ENCODE assay signal across 15 mouse cellular contexts in genomic region chr6:114408278-114408677, GRCm38 (mm10). TPM values are rescaled to one million over a fixed set of nuclear protein-coding genes. Genes with fewer than 3 reads are reported as not detected.
DNase-seq lines count a peak whose midpoint lies in the region; ATAC-seq and TF ChIP-seq lines count a peak whose summit lies in the region.
"Had no signal": no experiment of that assay in that cellular context is flagged by ENCODE, and none has a peak within 500 bp of the region (broad histone marks: within the 10 kb centered on the region; RNA-seq: fewer than 3 reads in every experiment).

No protein-coding gene starts in this region.

- no peaks in the 10 kb centered on the region for H3K27me3 ChIP-seq in hindbrain, embryonic 15.5 days
- peaks cover 3% of the 10 kb centered on the region; the same call in 1 of the 2 replicates for H3K27me3 ChIP-seq in hindbrain, embryonic 10.5 days (ENCODE audit: insufficient read depth, poor library complexity, severe bottlenecking)
- 0 out of 2 replicates have a peak, but pooled peaks cover 8% of the 10 kb centered on the region for H3K27me3 ChIP-seq in neural tube, embryonic 12.5 days (replicated peaks)
- H3K27me3 ChIP-seq in neural tube, embryonic 15.5 days (replicated peaks): no peaks in the 10 kb centered on the region
- H3K27me3 ChIP-seq in stomach, postnatal 0 days (ENCODE audit: control insufficient read depth, insufficient read depth, low read length): no peaks in the 10 kb centered on the region
- H3K27me3 ChIP-seq: liver, embryonic 15.5 days had no signal

- H3K9ac ChIP-seq in hindbrain, embryonic 15.5 days: no peak overlapping the region
- H3K9ac ChIP-seq in neural tube, embryonic 12.5 days: no peak overlapping the region
- no peak overlapping the region for H3K9ac ChIP-seq in neural tube, embryonic 15.5 days (replicated peaks)
- no peak overlapping the region for H3K9ac ChIP-seq in stomach, postnatal 0 days (ENCODE audit: low read length)
- H3K9ac ChIP-seq: liver, embryonic 15.5 days had no signal

- DNase-seq in adrenal gland, postnatal 14 days: peak; percentile 39
- DNase-seq in adrenal gland, postnatal 4 days (ENCODE audit: low spot score in 2 of 2): no peak
- no peak for DNase-seq in hindbrain, embryonic 10.5 days (ENCODE audit: low spot score)
- peak; percentile 54 for DNase-seq in stomach, postnatal 0 days (ENCODE audit: low spot score)
- no peak for DNase-seq in thymus, postnatal 14 days
- DNase-seq: cerebellum, adult 18-20 months; gastrocnemius, postnatal 10 days; right cerebral cortex, adult 18-20 months; thymus, postnatal 36 days had no signal

- TF ChIP-seq CTCF in stomach, postnatal 0 days (IDR thresholded peaks at IDR 0.05; ENCODE audit: low read depth): peak; percentile 46

- 0 out of 2 replicates have a peak, but pooled peaks have one; percentile 15 for ATAC-seq in hindbrain, embryonic 15.5 days (ENCODE audit: low FRiP score, low read depth)
- ATAC-seq in neural tube, embryonic 12.5 days (ENCODE audit: low FRiP score, low read depth): 0 out of 2 replicates have a peak, but pooled peaks have one; percentile 44
- ATAC-seq in neural tube, embryonic 15.5 days (ENCODE audit: low FRiP score): no peak
- peak; percentile 68; the same call in 1 of the 2 replicates for ATAC-seq in stomach, postnatal 0 days (ENCODE audit: low FRiP score, low TSS enrichment)

- no peaks in the 10 kb centered on the region for H3K9me3 ChIP-seq in hindbrain, embryonic 15.5 days
- H3K9me3 ChIP-seq in hindbrain, embryonic 10.5 days: no peaks in the 10 kb centered on the region
- H3K9me3 ChIP-seq in neural tube, embryonic 12.5 days: no peaks in the 10 kb centered on the region
- H3K9me3 ChIP-seq in neural tube, embryonic 15.5 days (replicated peaks): no peaks in the 10 kb centered on the region
- no peaks in the 10 kb centered on the region for H3K9me3 ChIP-seq in stomach, postnatal 0 days (ENCODE audit: control insufficient read depth, low read length)
- H3K9me3 ChIP-seq: liver, embryonic 15.5 days; megakaryocyte, embryonic 14.5 days had no signal

- H3K36me3 ChIP-seq in hindbrain, embryonic 15.5 days: no peaks in the 10 kb centered on the region
- no peaks in the 10 kb centered on the region for H3K36me3 ChIP-seq in hindbrain, embryonic 10.5 days
- H3K36me3 ChIP-seq in neural tube, embryonic 12.5 days: no peaks in the 10 kb centered on the region
- no peaks in the 10 kb centered on the region for H3K36me3 ChIP-seq in neural tube, embryonic 15.5 days
- no peaks in the 10 kb centered on the region for H3K36me3 ChIP-seq in stomach, postnatal 0 days (ENCODE audit: control insufficient read depth, insufficient read depth, low read length)
- H3K36me3 ChIP-seq: liver, embryonic 15.5 days had no signal

- no peak for TF ChIP-seq EP300 in stomach, postnatal 0 days (optimal IDR thresholded peaks at IDR 0.05)

- WGBS in hindbrain, embryonic 15.5 days: 46% methylated on average over 17 of the region's 17 CpGs
- 55% methylated on average over 17 of the region's 17 CpGs for WGBS in hindbrain, embryonic 10.5 days
- 52% methylated on average over 17 of the region's 17 CpGs for WGBS in neural tube, embryonic 12.5 days
- 50% methylated on average over 17 of the region's 17 CpGs for WGBS in neural tube, embryonic 15.5 days
- WGBS in stomach, postnatal 0 days: 29% methylated on average over 17 of the region's 17 CpGs

- no peak overlapping the region for H3K4me2 ChIP-seq in hindbrain, embryonic 15.5 days
- H3K4me2 ChIP-seq in neural tube, embryonic 12.5 days (replicated peaks): no peak overlapping the region
- no peak overlapping the region for H3K4me2 ChIP-seq in neural tube, embryonic 15.5 days
- H3K4me2 ChIP-seq in stomach, postnatal 0 days (replicated peaks; ENCODE audit: low read depth): no peak overlapping the region
- H3K4me2 ChIP-seq: liver, embryonic 15.5 days had no signal

- peaks cover 17% of the 10 kb centered on the region for H3K4me1 ChIP-seq in hindbrain, embryonic 15.5 days (replicated peaks)
- H3K4me1 ChIP-seq in hindbrain, embryonic 10.5 days (replicated peaks): 0 out of 2 replicates have a peak, but pooled peaks cover 7% of the 10 kb centered on the region
- H3K4me1 ChIP-seq in neural tube, embryonic 12.5 days: no peaks in the 10 kb centered on the region
- H3K4me1 ChIP-seq in neural tube, embryonic 15.5 days: peaks cover 10% of the 10 kb centered on the region; the same call in 1 of the 2 replicates
- H3K4me1 ChIP-seq in stomach, postnatal 0 days (replicated peaks; ENCODE audit: control insufficient read depth, insufficient read depth): no peaks in the 10 kb centered on the region
- H3K4me1 ChIP-seq: liver, embryonic 15.5 days; megakaryocyte, embryonic 14.5 days had no signal

- H3K27ac ChIP-seq in hindbrain, embryonic 15.5 days (replicated peaks): no peak overlapping the region
- H3K27ac ChIP-seq in hindbrain, embryonic 10.5 days: no peak overlapping the region
- H3K27ac ChIP-seq in neural tube, embryonic 12.5 days: no peak overlapping the region
- H3K27ac ChIP-seq in neural tube, embryonic 15.5 days (replicated peaks): no peak overlapping the region
- no peak overlapping the region for H3K27ac ChIP-seq in stomach, postnatal 0 days (replicated peaks)
- H3K27ac ChIP-seq: liver, embryonic 15.5 days had no signal

- no peak overlapping the region for H3K4me3 ChIP-seq in hindbrain, embryonic 15.5 days
- no peak overlapping the region for H3K4me3 ChIP-seq in hindbrain, embryonic 10.5 days
- no peak overlapping the region for H3K4me3 ChIP-seq in neural tube, embryonic 12.5 days
- H3K4me3 ChIP-seq in neural tube, embryonic 15.5 days (replicated peaks): no peak overlapping the region
- no peak overlapping the region for H3K4me3 ChIP-seq in stomach, postnatal 0 days (ENCODE audit: low read depth, low read length)
- H3K4me3 ChIP-seq: liver, embryonic 15.5 days; megakaryocyte, embryonic 14.5 days had no signal

RNA-seq across cellular contexts. Expression of gene Hrh1, which starts 10.5 kb away (rescaled TPM):
- total RNA-seq in adrenal gland, postnatal 14 days (2021): 1.2 and 1.5 TPM in 2 replicates
- 1 to 10 TPM; 1.2 to 2.1 TPM for total RNA-seq in adrenal gland, postnatal 4 days (2021)
- polyA plus RNA-seq in hindbrain, embryonic 15.5 days (2015; fragmentation: Nextera tagmentation; extraction: Ambion mirVana): 1.0 and 1.4 TPM in 2 replicates
- polyA plus RNA-seq in hindbrain, embryonic 10.5 days (2016; fragmentation: Nextera tagmentation; extraction: Ambion mirVana): 0.16 and 0.22 TPM in 2 replicates
- polyA plus RNA-seq in neural tube, embryonic 12.5 days (2016; fragmentation: Nextera tagmentation; extraction: Ambion mirVana): 0.18 and 0.24 TPM in 2 replicates
- polyA plus RNA-seq in neural tube, embryonic 15.5 days (2015; fragmentation: Nextera tagmentation; extraction: Ambion mirVana): 0.59 and 0.95 TPM in 2 replicates
- 0.06 TPM in 2 replicates for polyA plus RNA-seq in stomach, postnatal 0 days (2015; fragmentation: Nextera tagmentation; extraction: Ambion mirVana)
- total RNA-seq: MEL had no signal

Comparison
In these comparisons a context has a peak if more than half of its experiments do, and no peak if none do; other contexts are left out.
1. DNase-seq: peak in adrenal gland, postnatal 14 days (single experiment) and stomach, postnatal 0 days (single experiment); none in adrenal gland, postnatal 4 days (0 of 2), hindbrain, embryonic 10.5 days (single experiment) and thymus, postnatal 14 days (single experiment).